ENCODE assay signal across 10 mouse cellular contexts in the genomic region with DNA sequence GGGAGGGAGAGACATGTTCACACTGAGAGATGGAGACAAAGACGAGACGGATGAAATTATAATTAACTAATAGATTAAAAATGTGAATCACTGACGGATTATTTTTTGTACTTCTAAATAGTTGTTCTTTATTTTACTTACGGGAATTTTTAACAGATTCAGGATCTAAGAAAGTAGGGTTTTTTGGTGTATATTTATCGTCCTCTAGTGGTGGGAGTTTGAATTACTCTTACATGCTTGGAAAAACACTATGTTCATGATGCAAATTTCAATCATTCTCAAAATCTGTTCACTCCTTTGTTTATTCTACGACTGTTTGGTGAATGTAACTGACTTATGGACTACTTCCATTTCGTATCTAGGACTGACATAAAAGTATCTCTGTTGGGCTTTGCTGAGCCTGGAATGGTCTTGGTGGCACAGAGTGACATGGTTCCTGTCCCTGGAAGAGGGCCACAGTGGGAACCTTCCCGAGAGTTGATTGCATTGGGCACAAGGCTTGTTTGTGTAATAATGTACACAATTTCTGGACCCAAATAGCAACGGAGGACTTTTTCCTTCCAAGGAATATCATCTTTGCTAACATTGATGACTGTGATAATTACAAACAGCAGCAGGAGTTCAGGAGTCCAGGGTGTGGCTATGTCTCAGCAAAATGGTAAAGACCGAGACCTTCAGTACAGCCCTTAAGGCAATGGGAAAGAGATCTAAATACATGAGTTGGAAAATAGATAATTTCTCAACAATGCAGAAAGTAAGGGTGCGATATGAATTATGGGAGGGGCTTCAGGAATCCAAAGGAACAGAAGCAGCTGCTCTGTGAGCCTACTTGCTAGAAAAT.
A peak's percentile ranks its signal among the peaks of the same experiment; 100 is the strongest.
DNase-seq lines count a peak whose midpoint lies in the region; ATAC-seq and TF ChIP-seq lines count a peak whose summit lies in the region.
"Had no signal": no experiment of that assay in that cellular context is flagged by ENCODE, and none has a peak within 500 bp of the region (broad histone marks: within the 10 kb centered on the region; RNA-seq: fewer than 3 reads in every experiment).

No protein-coding gene starts in this region.

- H3K36me3 ChIP-seq in embryonic facial prominence, embryonic 11.5 days (replicated peaks; ENCODE audit: control insufficient read depth, insufficient read depth, low read depth, low read length) = no peaks in the 10 kb centered on the region
- no peaks in the 10 kb centered on the region for H3K36me3 ChIP-seq in embryonic facial prominence, embryonic 10.5 days (replicated peaks)
- no peaks in the 10 kb centered on the region for H3K36me3 ChIP-seq in lung, embryonic 14.5 days (ENCODE audit: insufficient read depth)
- H3K36me3 ChIP-seq: G1E had no signal

- H3K27me3 ChIP-seq in embryonic facial prominence, embryonic 11.5 days (ENCODE audit: control insufficient read depth, insufficient read depth, low read length) = no peaks in the 10 kb centered on the region
- no peaks in the 10 kb centered on the region for H3K27me3 ChIP-seq in embryonic facial prominence, embryonic 10.5 days (replicated peaks; ENCODE audit: low read depth, poor library complexity, severe bottlenecking)
- H3K27me3 ChIP-seq in lung, embryonic 14.5 days (ENCODE audit: insufficient read depth, low read length) = no peaks in the 10 kb centered on the region

- WGBS in embryonic facial prominence, embryonic 11.5 days = 45% methylated on average over 11 of the region's 11 CpGs
- WGBS in embryonic facial prominence, embryonic 10.5 days = 47% methylated on average over 11 of the region's 11 CpGs
- WGBS in lung, embryonic 14.5 days = 36% methylated on average over 11 of the region's 11 CpGs

- H3K27ac ChIP-seq in embryonic facial prominence, embryonic 11.5 days (replicated peaks; ENCODE audit: low read depth, low read length) = no peak overlapping the region
- no peak overlapping the region for H3K27ac ChIP-seq in embryonic facial prominence, embryonic 10.5 days (replicated peaks)
- H3K27ac ChIP-seq in lung, embryonic 14.5 days (ENCODE audit: low read depth) = no peak overlapping the region

- no peaks in the 10 kb centered on the region for H3K4me1 ChIP-seq in embryonic facial prominence, embryonic 11.5 days (ENCODE audit: control insufficient read depth, insufficient read depth, low read length)
- H3K4me1 ChIP-seq in embryonic facial prominence, embryonic 10.5 days = peaks cover 4% of the 10 kb centered on the region; the same call in 1 of the 2 replicates
- no peaks in the 10 kb centered on the region for H3K4me1 ChIP-seq in lung, embryonic 14.5 days (ENCODE audit: insufficient read depth)

- H3K9ac ChIP-seq in embryonic facial prominence, embryonic 11.5 days (replicated peaks; ENCODE audit: low read length) = no peak overlapping the region
- H3K9ac ChIP-seq in lung, embryonic 14.5 days = no peak overlapping the region

- H3K4me3 ChIP-seq in embryonic facial prominence, embryonic 11.5 days (ENCODE audit: low read depth, low read length) = no peak overlapping the region
- H3K4me3 ChIP-seq in embryonic facial prominence, embryonic 10.5 days = no peak overlapping the region
- H3K4me3 ChIP-seq in lung, embryonic 14.5 days (ENCODE audit: low read depth, low read length) = no peak overlapping the region

- peak; percentile 70 for DNase-seq in embryonic facial prominence, embryonic 11.5 days (ENCODE audit: low spot score)
- no peak for DNase-seq in embryonic facial prominence, embryonic 10.5 days (ENCODE audit: low spot score)
- peak; percentile 85 for DNase-seq in lung, embryonic 14.5 days
- DNase-seq in lung, postnatal 4 days = no peak
- peak; percentile 69 for DNase-seq in embryo, embryonic 10.5 days (ENCODE audit: low spot score)
- peak; percentile 68 for DNase-seq in retina, postnatal 1 day
- no peak for DNase-seq in thymus, postnatal 36 days
- DNase-seq in kidney, postnatal 10 days = no peak
- DNase-seq: layer of hippocampus, postnatal 36 days had no signal

- H3K9me3 ChIP-seq in embryonic facial prominence, embryonic 11.5 days (replicated peaks; ENCODE audit: control insufficient read depth, low read length) = no peaks in the 10 kb centered on the region
- no peaks in the 10 kb centered on the region for H3K9me3 ChIP-seq in embryonic facial prominence, embryonic 10.5 days
- no peaks in the 10 kb centered on the region for H3K9me3 ChIP-seq in lung, embryonic 14.5 days (ENCODE audit: low read depth, low read length)

- peak; percentile 93 for TF ChIP-seq CTCF in lung, embryonic 14.5 days (IDR thresholded peaks at IDR 0.05; ENCODE audit: low read depth)

- no peak overlapping the region for H3K4me2 ChIP-seq in embryonic facial prominence, embryonic 11.5 days (ENCODE audit: low read depth, low read length)
- H3K4me2 ChIP-seq in lung, embryonic 14.5 days = no peak overlapping the region

- ATAC-seq in embryonic facial prominence, embryonic 11.5 days (replicated peaks; ENCODE audit: insufficient number of reproducible peaks, low FRiP score, low TSS enrichment, low read depth) = no peak
- ATAC-seq in lung, embryonic 14.5 days (ENCODE audit: insufficient read depth) = no peak

Comparison
In these comparisons a context has a peak if more than half of its experiments do, and no peak if none do; other contexts are left out.
1. DNase-seq: peak in embryonic facial prominence, embryonic 11.5 days (single experiment), lung, embryonic 14.5 days (single experiment), embryo, embryonic 10.5 days (single experiment) and retina, postnatal 1 day (single experiment); none in embryonic facial prominence, embryonic 10.5 days (single experiment), lung, postnatal 4 days (0 of 2), thymus, postnatal 36 days (0 of 2) and kidney, postnatal 10 days (single experiment).